Mouse (Mus musculus): Measurements from ENCODE around the gene Pagr1a. TPM values are rescaled to one million over a fixed set of nuclear protein-coding genes. Genes with fewer than 3 reads are reported as not detected.

Gene Pagr1a
- polyA plus RNA-seq, 1 experiment from 2014 or later: 67.2 TPM

- Histone ChIP-seq H3K9ac (ENCODE audit: low read length) (no peak overlapping the region), H3K4me1 (replicated peaks; ENCODE audit: control insufficient read depth, insufficient read depth, low read length) (peaks cover 16% of the 10 kb centered on the region), H3K36me3 (ENCODE audit: control insufficient read depth, insufficient read depth, low read length) (no peaks in the 10 kb centered on the region), H3K9me3 (ENCODE audit: control insufficient read depth, low read length) (no peaks in the 10 kb centered on the region), H3K27me3 (ENCODE audit: control insufficient read depth, insufficient read depth, low read depth, low read length) (no peaks in the 10 kb centered on the region), H3K4me2 (ENCODE audit: low read depth, low read length) (no peak overlapping the region), H3K27ac (ENCODE audit: low read length) (no peak overlapping the region; the same call in 1 of the 2 replicates), H3K4me3 (ENCODE audit: low read length) (no peak overlapping the region)
- 76% methylated on average over 17 of the region's 17 CpGs for WGBS
- ATAC-seq (ENCODE audit: low read depth): no peak
Measured at GRCm38 (mm10) chr7:127009307-127010085, 7.7 kb downstream of the Pagr1a start.

DNA sequence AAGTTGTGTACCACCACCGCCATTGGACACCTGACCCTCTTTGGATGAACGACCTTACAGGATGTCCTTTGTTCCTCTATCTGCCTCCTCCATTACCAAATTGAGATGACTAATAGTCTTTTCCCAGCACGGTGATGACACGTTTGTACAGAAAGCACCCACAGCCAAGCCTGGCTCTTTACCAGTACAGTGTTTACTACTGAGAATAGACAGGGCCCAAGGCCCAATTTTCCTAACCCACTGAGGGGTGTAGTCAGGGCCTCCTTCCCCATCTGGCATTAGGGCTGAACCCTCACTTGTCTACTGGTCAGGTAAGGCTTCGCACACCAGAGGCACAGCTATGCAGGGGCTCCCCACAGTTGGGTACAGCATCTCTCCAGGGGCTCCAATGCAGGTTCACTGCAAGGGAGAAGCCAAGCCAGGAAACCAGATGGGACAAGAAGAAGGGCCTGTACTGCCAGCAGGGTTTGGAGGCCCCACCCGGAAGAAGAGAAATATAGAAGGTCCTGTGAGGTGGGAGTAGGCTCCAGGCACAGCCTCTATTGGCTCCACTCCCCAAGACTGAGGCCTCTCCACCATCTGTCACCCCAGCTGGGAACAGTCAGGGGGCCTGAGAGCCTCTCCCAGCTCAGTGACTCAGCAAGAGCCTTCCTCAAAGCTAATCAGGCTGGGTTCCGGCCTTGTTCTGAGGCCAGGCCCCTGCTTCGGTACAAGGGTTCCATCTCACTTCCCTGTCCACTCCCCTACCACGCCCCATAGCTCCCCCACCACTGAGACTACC lies 8.7 kb downstream of the Pagr1a start:
- Histone ChIP-seq H3K27me3 (ENCODE audit: control insufficient read depth, insufficient read depth, low read depth, low read length) (no peaks in the 10 kb centered on the region), H3K9ac (ENCODE audit: low read length) (peak overlapping the region; percentile 49), H3K36me3 (ENCODE audit: control insufficient read depth, insufficient read depth, low read length) (no peaks in the 10 kb centered on the region), H3K4me1 (replicated peaks; ENCODE audit: control insufficient read depth, insufficient read depth, low read length) (peaks cover 9% of the 10 kb centered on the region), H3K4me2 (ENCODE audit: low read depth, low read length) (no peak overlapping the region), H3K9me3 (ENCODE audit: control insufficient read depth, low read length) (no peaks in the 10 kb centered on the region), H3K4me3 (ENCODE audit: low read length) (no peak overlapping the region), H3K27ac (ENCODE audit: low read length) (peak overlapping the region; percentile 47)
- peak; percentile 88 for ATAC-seq (ENCODE audit: low read depth)
- 44% methylated on average over 9 of the region's 9 CpGs for WGBS

- Histone ChIP-seq H3K4me1 (replicated peaks; ENCODE audit: control insufficient read depth, insufficient read depth, low read length) (peaks cover 8% of the 10 kb centered on the region), H3K27ac (ENCODE audit: low read length) (no peak overlapping the region), H3K4me2 (ENCODE audit: low read depth, low read length) (no peak overlapping the region), H3K9me3 (ENCODE audit: control insufficient read depth, low read length) (no peaks in the 10 kb centered on the region), H3K36me3 (ENCODE audit: control insufficient read depth, insufficient read depth, low read length) (no peaks in the 10 kb centered on the region), H3K4me3 (ENCODE audit: low read length) (no peak overlapping the region), H3K9ac (ENCODE audit: low read length) (no peak overlapping the region), H3K27me3 (ENCODE audit: control insufficient read depth, insufficient read depth, low read depth, low read length) (no peaks in the 10 kb centered on the region)
- ATAC-seq (ENCODE audit: low read depth): no peak
- 76% methylated on average over 6 of the region's 6 CpGs for WGBS
Measured at GRCm38 (mm10) chr7:127007313-127008024, 9.7 kb downstream of the Pagr1a start.

DNA sequence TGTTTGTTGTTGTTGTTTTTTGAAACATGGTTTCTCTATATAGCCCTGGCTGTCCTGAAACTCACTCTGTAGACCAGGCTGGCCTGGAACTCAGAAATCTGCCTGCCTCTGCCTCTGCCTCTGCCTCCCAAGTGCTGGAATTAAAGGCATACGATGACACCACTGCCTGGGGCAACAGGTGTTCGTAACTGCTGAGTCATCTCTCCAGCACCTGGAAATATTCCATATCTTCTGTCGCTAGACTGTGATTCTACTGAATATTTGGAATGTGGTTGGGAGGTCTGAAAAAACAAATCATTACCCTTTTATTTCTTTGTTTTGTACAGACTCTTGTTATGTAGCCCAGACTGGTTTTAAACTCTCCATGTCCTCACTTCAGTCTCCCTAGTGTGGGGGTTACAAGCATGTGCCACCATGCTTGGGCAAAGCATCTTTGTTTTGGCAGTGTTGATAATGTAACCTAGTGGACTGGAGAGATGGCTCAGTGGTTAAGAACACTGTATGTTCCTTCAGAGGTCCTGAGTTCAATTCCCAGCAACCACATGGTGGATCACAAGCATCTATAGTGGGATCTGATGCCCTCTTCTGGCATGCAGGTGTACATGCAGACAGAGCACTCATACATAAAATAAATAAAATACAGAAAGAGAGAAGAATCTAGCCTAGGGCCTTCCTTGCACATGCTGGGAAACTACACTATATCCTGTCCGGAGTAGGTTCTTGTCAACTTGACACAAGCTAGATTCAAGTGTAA lies 12.9 kb downstream of the Pagr1a start:
- H3K27ac ChIP-seq (ENCODE audit: low read length): no peak overlapping the region
- no peak for ATAC-seq (ENCODE audit: low read depth)
- peaks cover 8% of the 10 kb centered on the region for H3K4me1 ChIP-seq (replicated peaks; ENCODE audit: control insufficient read depth, insufficient read depth, low read length)
- no peak overlapping the region for H3K4me2 ChIP-seq (ENCODE audit: low read depth, low read length)
- H3K4me3 ChIP-seq (ENCODE audit: low read length): no peak overlapping the region
- WGBS: 75% methylated on average over 4 of the region's 4 CpGs
- no peaks in the 10 kb centered on the region for H3K36me3 ChIP-seq (ENCODE audit: control insufficient read depth, insufficient read depth, low read length)
- H3K27me3 ChIP-seq (ENCODE audit: control insufficient read depth, insufficient read depth, low read depth, low read length): no peaks in the 10 kb centered on the region
- no peaks in the 10 kb centered on the region for H3K9me3 ChIP-seq (ENCODE audit: control insufficient read depth, low read length)
- no peak overlapping the region for H3K9ac ChIP-seq (ENCODE audit: low read length)

DNA sequence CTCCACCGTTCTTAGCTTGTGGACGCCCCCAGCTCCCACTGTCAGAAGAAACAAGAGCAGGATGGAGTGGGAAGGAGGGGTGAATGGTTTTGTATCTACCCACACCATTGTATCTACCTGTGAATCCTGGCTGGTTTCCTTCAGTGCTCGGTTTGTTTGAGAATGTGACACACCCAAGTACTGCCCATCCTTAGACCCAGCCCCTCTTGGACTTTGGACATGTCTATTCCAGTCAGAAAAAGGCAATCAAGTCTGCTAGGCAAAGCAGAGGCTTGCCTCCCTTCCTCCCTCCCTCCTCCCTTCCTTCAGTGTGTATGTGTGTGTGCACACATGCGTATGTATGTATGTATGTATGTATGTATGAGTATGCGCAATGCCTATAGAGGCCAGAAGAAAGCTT lies 13.5 kb downstream of the Pagr1a start:
- 80% methylated on average over 5 of the region's 5 CpGs for WGBS
- Histone ChIP-seq H3K4me3 (ENCODE audit: low read length) (no peak overlapping the region), H3K4me1 (replicated peaks; ENCODE audit: control insufficient read depth, insufficient read depth, low read length) (peaks cover 4% of the 10 kb centered on the region), H3K9ac (ENCODE audit: low read length) (no peak overlapping the region), H3K4me2 (ENCODE audit: low read depth, low read length) (no peak overlapping the region), H3K27ac (ENCODE audit: low read length) (no peak overlapping the region), H3K9me3 (ENCODE audit: control insufficient read depth, low read length) (no peaks in the 10 kb centered on the region), H3K36me3 (ENCODE audit: control insufficient read depth, insufficient read depth, low read length) (no peaks in the 10 kb centered on the region), H3K27me3 (ENCODE audit: control insufficient read depth, insufficient read depth, low read depth, low read length) (no peaks in the 10 kb centered on the region)
- ATAC-seq (ENCODE audit: low read depth): no peak

GRCm38 (mm10) chr7:126999568-126999967 lies 17.6 kb downstream of the Pagr1a start:
- Histone ChIP-seq H3K4me2 (ENCODE audit: low read depth, low read length) (no peak overlapping the region), H3K27me3 (ENCODE audit: control insufficient read depth, insufficient read depth, low read depth, low read length) (no peaks in the 10 kb centered on the region), H3K4me1 (replicated peaks; ENCODE audit: control insufficient read depth, insufficient read depth, low read length) (no peaks in the 10 kb centered on the region), H3K9ac (ENCODE audit: low read length) (no peak overlapping the region), H3K36me3 (ENCODE audit: control insufficient read depth, insufficient read depth, low read length) (no peaks in the 10 kb centered on the region), H3K4me3 (ENCODE audit: low read length) (no peak overlapping the region), H3K27ac (ENCODE audit: low read length) (no peak overlapping the region), H3K9me3 (ENCODE audit: control insufficient read depth, low read length) (no peaks in the 10 kb centered on the region)
- 60% methylated on average over 10 of the region's 10 CpGs for WGBS
- ATAC-seq (ENCODE audit: low read depth): no peak

DNA sequence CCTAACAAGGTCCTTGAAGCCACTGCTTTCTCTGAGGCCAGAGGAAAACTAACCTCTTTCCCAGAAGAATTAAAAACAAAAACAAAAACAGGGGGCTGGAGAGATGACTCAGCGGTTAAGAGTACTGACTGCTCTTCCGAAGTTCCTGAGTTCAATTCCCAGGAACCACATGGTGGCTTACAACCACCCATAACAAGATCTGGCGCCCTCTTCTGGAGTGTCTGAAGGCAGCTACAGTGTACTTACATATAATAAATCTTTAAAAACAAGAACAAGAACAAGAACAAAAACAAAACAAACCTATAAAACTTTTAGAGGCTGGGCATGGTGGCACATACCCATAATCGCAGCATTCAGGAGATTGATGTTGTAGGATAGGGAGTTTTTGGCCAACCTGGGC lies 20.7 kb downstream of the Pagr1a start:
- Histone ChIP-seq H3K9me3 (ENCODE audit: control insufficient read depth, low read length) (no peaks in the 10 kb centered on the region), H3K4me3 (ENCODE audit: low read length) (no peak overlapping the region), H3K4me2 (ENCODE audit: low read depth, low read length) (no peak overlapping the region), H3K9ac (ENCODE audit: low read length) (no peak overlapping the region), H3K4me1 (replicated peaks; ENCODE audit: control insufficient read depth, insufficient read depth, low read length) (no peaks in the 10 kb centered on the region), H3K27ac (ENCODE audit: low read length) (no peak overlapping the region), H3K36me3 (ENCODE audit: control insufficient read depth, insufficient read depth, low read length) (no peaks in the 10 kb centered on the region), H3K27me3 (ENCODE audit: control insufficient read depth, insufficient read depth, low read depth, low read length) (no peaks in the 10 kb centered on the region)
- no peak for ATAC-seq (ENCODE audit: low read depth)
- WGBS: 78% methylated on average over 4 of the region's 4 CpGs

GRCm38 (mm10) chr7:126988816-126989215 lies 28.3 kb downstream of the Pagr1a start:
- Histone ChIP-seq H3K36me3 (ENCODE audit: control insufficient read depth, insufficient read depth, low read length) (no peaks in the 10 kb centered on the region), H3K4me3 (ENCODE audit: low read length) (no peak overlapping the region), H3K9ac (ENCODE audit: low read length) (no peak overlapping the region), H3K27ac (ENCODE audit: low read length) (no peak overlapping the region), H3K4me2 (ENCODE audit: low read depth, low read length) (no peak overlapping the region), H3K9me3 (ENCODE audit: control insufficient read depth, low read length) (no peaks in the 10 kb centered on the region), H3K4me1 (replicated peaks; ENCODE audit: control insufficient read depth, insufficient read depth, low read length) (no peaks in the 10 kb centered on the region), H3K27me3 (ENCODE audit: control insufficient read depth, insufficient read depth, low read depth, low read length) (no peaks in the 10 kb centered on the region)
- WGBS: 56% methylated on average over 8 of the region's 8 CpGs
- no peak for ATAC-seq (ENCODE audit: low read depth)

All from lung, embryonic 16.5 days (tissue).